Mouse (Mus musculus) lung, embryonic 15.5 days (tissue): ENCODE measurements around the gene Hamp. TPM values are rescaled to one million over a fixed set of nuclear protein-coding genes. Genes with fewer than 3 reads are reported as not detected.
"Not testable (repeated sequence)": the region's sequence is repeated elsewhere in the genome, so short reads cannot be mapped to it uniquely, and the experiment has no call there.

Experiments used
- ATAC-seq: fragments of 200-750 bp; cut with Nextera tagmentation; 2 replicates; pipeline ENCODE4 v1.8.0; 2017; ENCODE audit warnings: moderate number of reproducible peaks, borderline replicate concordance; ENCODE audit not compliant: low FRiP score, low TSS enrichment; ENCODE audit errors: extremely low read depth
- H3K27ac ChIP-seq: fragments of 300-500 bp; sonication (generic); 2 replicates; pipeline ENCODE4 v1.5.1; 2015; ENCODE audit warnings: moderate library complexity, mild to moderate bottlenecking, inconsistent platforms
- H3K27me3 ChIP-seq: fragments of 300-500 bp; sonication (generic); 2 replicates; pipeline ENCODE4 v1.6.1; 2015; ENCODE audit warnings: inconsistent platforms
- H3K36me3 ChIP-seq: fragments of 300-500 bp; sonication (generic); 2 replicates; pipeline ENCODE4 v1.6.1; 2015; ENCODE audit warnings: inconsistent platforms
- H3K4me1 ChIP-seq: fragments of 300-500 bp; sonication (generic); 2 replicates; pipeline ENCODE4 v1.6.1; 2015; ENCODE audit warnings: inconsistent platforms
- H3K4me2 ChIP-seq: fragments of 300-500 bp; sonication (generic); 2 replicates; pipeline ENCODE4 v1.6.1; 2015; ENCODE audit warnings: inconsistent platforms, mild to moderate bottlenecking, moderate library complexity
- H3K4me3 ChIP-seq: fragments of 300-500 bp; sonication (generic); 2 replicates; pipeline ENCODE4 v1.5.1; 2015; ENCODE audit warnings: mild to moderate bottlenecking, inconsistent platforms
- H3K9ac ChIP-seq: fragments of 300-500 bp; sonication (generic); 2 replicates; pipeline ENCODE4 v1.6.1; 2015; ENCODE audit warnings: inconsistent platforms
- H3K9me3 ChIP-seq: fragments of 300-500 bp; sonication (generic); 2 replicates; pipeline ENCODE4 v1.6.1; 2016; ENCODE audit warnings: inconsistent platforms
- WGBS: fragments of 180-500 bp; shearing (Covaris S2); methylation state at CpG from one replicate; pipeline ENCODE4 v1.1.7; 2015; 5-methylcytosine and 5-hydroxymethylcytosine counted together
- polyA plus RNA-seq: library from polyadenylated mRNA; unstranded; fragments of >200 nt; fragmentation: Nextera tagmentation; extraction: Ambion mirVana; gene quantifications from 2 replicates; pipeline ENCODE4 v1.2.1, GENCODE M21; 2015

Hamp gene
- polyA plus RNA-seq, 1 experiment from 2014 or later = not detected

DNA sequence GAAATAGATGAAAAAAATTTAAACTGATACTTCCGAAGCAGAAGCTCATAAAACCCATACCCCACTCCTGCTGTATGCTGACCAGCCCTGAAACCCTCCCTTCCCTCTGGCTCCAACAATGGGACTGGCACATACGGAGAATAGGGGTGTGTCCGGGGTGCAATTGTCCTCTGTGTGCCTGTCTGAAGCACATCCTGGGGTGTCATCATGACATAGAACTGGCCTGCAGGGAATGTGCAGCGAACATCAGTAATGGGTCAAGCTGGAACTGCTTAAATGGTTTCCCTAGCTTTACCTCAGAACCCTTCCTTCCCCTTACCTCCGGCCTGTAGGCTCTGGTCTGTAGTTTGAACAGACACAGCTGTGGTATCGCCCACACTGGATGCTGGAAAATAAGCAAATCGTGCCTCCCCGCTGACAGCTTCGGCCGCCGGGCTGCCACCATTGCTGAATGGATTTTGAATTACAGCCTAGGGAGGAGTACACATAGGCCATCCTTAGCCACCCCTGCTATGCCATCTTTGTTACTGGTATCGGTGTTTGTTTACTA, 11.2 kb upstream of the Hamp start:
- 79% methylated on average over 12 of the region's 12 CpGs for WGBS
- peak overlapping the region; percentile 71 for H3K4me2 ChIP-seq
- peaks cover 57% of the 10 kb centered on the region for H3K36me3 ChIP-seq
- no peaks in the 10 kb centered on the region for H3K9me3 ChIP-seq
- peak overlapping the region; percentile 97 for H3K4me3 ChIP-seq
- ATAC-seq = no peak
- no peak overlapping the region for H3K9ac ChIP-seq
- H3K4me1 ChIP-seq = peaks cover 16% of the 10 kb centered on the region
- no peaks in the 10 kb centered on the region for H3K27me3 ChIP-seq
- no peak overlapping the region for H3K27ac ChIP-seq

DNA sequence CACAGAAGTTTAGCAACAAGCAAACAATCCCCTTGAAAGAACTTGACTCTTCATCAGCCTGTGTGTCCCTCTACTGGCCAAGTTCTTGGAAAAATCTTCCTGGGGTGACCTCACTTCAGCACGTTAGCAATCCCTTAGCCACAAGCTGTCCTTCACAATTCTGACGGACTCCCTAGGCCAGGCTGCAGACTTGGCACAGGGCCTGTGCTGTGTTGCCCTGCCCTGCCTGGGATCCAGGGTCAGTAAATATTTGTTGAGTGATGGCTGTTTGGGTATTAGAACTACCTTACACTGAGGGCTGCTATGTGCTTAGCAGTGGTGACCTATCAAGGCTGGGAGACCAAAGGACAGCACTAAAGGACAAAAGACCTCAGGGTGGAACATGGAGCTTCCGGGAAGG, 10.2 kb upstream of the Hamp start:
- H3K4me3 ChIP-seq = no peak overlapping the region
- WGBS = 73% methylated on average over 3 of the region's 3 CpGs
- no peaks in the 10 kb centered on the region for H3K9me3 ChIP-seq
- ATAC-seq = no peak
- H3K4me1 ChIP-seq = peaks cover 16% of the 10 kb centered on the region
- H3K36me3 ChIP-seq = peaks cover 59% of the 10 kb centered on the region
- no peak overlapping the region for H3K27ac ChIP-seq
- no peaks in the 10 kb centered on the region for H3K27me3 ChIP-seq
- H3K4me2 ChIP-seq = no peak overlapping the region
- H3K9ac ChIP-seq = no peak overlapping the region

GRCm38 (mm10) chr7:30953459-30953858, 9.6 kb upstream of the Hamp start:
- no peaks in the 10 kb centered on the region for H3K27me3 ChIP-seq
- no peak overlapping the region for H3K27ac ChIP-seq
- WGBS = 81% methylated on average over 6 of the region's 6 CpGs
- peaks cover 56% of the 10 kb centered on the region for H3K36me3 ChIP-seq
- H3K4me2 ChIP-seq = no peak overlapping the region
- ATAC-seq = no peak
- H3K4me3 ChIP-seq = no peak overlapping the region
- H3K4me1 ChIP-seq = peaks cover 15% of the 10 kb centered on the region
- H3K9ac ChIP-seq = no peak overlapping the region
- H3K9me3 ChIP-seq = no peaks in the 10 kb centered on the region

DNA sequence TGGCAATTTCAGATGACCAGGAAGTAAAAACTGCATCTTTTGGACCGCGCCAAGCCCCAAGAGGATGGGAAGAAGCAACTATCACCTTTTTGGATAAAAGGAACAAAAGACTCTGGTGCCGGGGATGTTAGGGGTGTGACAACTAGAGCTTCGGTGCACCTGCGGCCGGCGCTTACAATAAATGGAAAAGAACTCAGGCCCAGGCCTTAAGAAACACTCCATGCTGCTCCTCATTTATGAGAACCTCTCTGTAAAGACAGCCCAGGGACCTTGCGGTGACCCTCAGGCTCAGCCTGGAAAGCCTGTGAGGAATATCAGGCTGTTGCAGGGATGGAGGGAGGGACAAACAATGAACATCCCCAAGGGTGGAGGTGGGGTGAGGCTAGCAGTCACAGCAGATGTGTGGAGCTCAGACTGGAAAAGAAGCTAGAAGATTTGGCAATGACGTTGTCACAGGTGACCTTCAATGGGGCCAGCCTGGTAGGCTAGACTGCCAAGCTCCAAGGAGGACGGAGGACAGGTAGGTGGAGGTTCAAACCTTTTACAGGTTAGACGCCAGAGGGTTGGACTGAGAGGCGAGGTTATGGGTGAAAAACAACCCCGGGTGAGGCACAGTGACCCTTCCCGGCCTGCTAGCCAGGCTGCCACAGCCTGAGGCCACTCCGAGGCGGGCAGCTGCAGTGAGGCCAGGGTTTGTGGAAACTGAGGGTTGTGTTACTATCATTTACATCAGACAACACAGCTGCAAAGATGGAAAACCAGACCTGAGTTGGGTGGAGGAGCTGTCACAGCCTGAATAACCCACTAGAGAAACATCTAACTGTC, 8.8 kb upstream of the Hamp start:
- H3K27me3 ChIP-seq = no peaks in the 10 kb centered on the region
- no peak overlapping the region for H3K4me3 ChIP-seq
- no peak overlapping the region for H3K4me2 ChIP-seq
- WGBS = 90% methylated on average over 16 of the region's 16 CpGs
- H3K9ac ChIP-seq = no peak overlapping the region
- no peak for ATAC-seq
- H3K36me3 ChIP-seq = peaks cover 55% of the 10 kb centered on the region
- peaks cover 9% of the 10 kb centered on the region for H3K4me1 ChIP-seq
- H3K27ac ChIP-seq = no peak overlapping the region
- H3K9me3 ChIP-seq = no peaks in the 10 kb centered on the region

DNA sequence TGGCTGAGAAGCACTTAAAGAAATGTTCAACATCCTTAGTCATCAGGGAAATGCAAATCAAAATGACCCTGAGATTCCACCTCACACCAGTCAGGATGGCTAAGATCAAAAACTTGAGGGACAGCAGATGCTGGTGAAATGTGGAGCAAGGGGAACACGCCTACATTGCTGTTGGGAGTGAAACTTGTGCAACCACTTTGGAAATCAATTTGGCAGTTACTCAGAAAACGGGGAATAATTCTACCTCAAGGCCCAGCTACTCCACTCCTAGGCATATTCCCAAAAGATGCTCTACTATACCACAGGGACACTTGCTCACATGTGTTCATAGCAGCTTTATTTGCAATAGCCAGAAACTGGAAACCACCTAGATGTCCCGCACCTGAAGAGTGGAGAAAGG, 6.1 kb upstream of the Hamp start:
- 78% methylated on average over 3 of the region's 3 CpGs for WGBS
- not testable (repeated sequence) for H3K4me3 ChIP-seq, H3K9ac ChIP-seq, H3K9me3 ChIP-seq, H3K4me2 ChIP-seq, H3K27ac ChIP-seq, H3K4me1 ChIP-seq, H3K27me3 ChIP-seq, ATAC-seq
- H3K36me3 ChIP-seq = peaks cover 56% of the 10 kb centered on the region

DNA sequence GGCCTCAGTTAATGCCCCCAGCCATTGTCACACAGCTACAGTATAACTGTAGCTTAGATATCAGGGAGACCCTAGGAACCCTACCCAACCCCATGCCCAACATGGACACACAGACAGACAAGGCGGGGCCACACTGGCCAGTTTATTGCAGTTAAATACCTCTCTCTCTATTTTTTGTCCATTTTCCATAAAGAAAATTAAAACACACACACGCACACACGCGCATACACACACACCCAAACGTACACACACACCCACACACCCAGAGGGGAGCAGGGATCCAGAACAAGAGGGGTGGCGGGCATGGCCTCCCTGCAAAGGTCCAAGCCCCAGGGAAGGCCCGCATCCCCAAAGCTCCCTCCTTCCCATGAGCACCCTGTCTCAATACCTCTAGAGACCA, 2.0 kb upstream of the Hamp start:
- 0 out of 2 replicates have a peak, but pooled peaks have one; percentile 16 for ATAC-seq
- no peaks in the 10 kb centered on the region for H3K9me3 ChIP-seq
- no peaks in the 10 kb centered on the region for H3K27me3 ChIP-seq
- H3K27ac ChIP-seq = no peak overlapping the region
- H3K36me3 ChIP-seq = peaks cover 21% of the 10 kb centered on the region
- 93% methylated on average over 7 of the region's 7 CpGs for WGBS
- H3K9ac ChIP-seq = no peak overlapping the region
- no peak overlapping the region for H3K4me3 ChIP-seq
- H3K4me1 ChIP-seq = no peaks in the 10 kb centered on the region
- no peak overlapping the region for H3K4me2 ChIP-seq

DNA sequence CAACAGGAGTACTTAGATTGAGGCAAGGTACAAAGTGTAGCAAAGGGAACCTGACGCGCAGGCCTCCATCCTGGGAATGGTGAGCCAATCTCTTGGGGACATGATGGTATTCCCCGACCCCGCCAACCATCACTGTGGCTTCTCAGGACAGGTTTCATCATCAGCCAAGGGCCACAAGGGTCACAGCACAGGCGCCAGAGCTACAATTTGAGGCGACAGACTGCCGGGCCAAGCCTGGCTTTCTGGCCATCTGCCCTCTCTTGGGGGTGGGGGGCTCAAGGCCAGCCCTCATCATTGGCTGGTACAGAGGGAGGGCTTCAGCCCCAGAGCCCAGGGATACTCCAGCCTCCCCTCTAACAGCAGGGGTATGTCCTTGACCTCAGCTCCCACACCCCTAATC, 1.6 kb upstream of the Hamp start:
- H3K27ac ChIP-seq, H3K4me1 ChIP-seq, H3K4me3 ChIP-seq, H3K27me3 ChIP-seq, H3K9me3 ChIP-seq, H3K9ac ChIP-seq, H3K4me2 ChIP-seq: not testable (repeated sequence)
- 79% methylated on average over 7 of the region's 7 CpGs for WGBS
- ATAC-seq = 0 out of 2 replicates have a peak, but pooled peaks have one; percentile 36
- peaks cover 18% of the 10 kb centered on the region for H3K36me3 ChIP-seq

GRCm38 (mm10) chr7:30944706-30945105, 874 bp upstream of the Hamp start:
- H3K9me3 ChIP-seq, H3K9ac ChIP-seq, H3K4me1 ChIP-seq, H3K27ac ChIP-seq, H3K4me3 ChIP-seq, ATAC-seq, H3K27me3 ChIP-seq, H3K4me2 ChIP-seq: not testable (repeated sequence)
- peaks cover 12% of the 10 kb centered on the region for H3K36me3 ChIP-seq
- 58% methylated on average over 2 of the region's 2 CpGs for WGBS

DNA sequence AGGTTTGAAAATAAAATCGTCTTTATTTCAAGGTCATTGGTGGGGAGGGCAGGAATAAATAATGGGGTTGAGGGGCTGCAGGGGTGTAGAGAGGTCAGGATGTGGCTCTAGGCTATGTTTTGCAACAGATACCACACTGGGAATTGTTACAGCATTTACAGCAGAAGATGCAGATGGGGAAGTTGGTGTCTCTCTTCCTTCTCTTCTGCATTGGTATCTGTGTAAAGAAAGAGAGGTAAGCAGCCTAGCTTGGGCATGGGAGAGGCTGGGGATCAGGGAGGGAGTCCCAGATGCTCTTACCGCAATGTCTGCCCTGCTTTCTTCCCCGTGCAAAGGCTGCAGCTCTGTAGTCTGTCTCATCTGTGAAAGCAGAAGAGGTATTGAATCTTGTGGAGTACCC, 1.5 kb downstream of the Hamp start:
- H3K36me3 ChIP-seq = not testable (repeated sequence)

GRCm38 (mm10) chr7:30940070-30940469, 3.8 kb downstream of the Hamp start:
- H3K27me3 ChIP-seq, H3K27ac ChIP-seq, H3K4me1 ChIP-seq, ATAC-seq, H3K9me3 ChIP-seq, H3K4me2 ChIP-seq, H3K36me3 ChIP-seq, H3K4me3 ChIP-seq, H3K9ac ChIP-seq: not testable (repeated sequence)
- 85% methylated on average over 1 of the region's 1 CpGs for WGBS

More for the DNA sequence above, 1.5 kb downstream of the Hamp start:
- not testable (repeated sequence) for H3K9ac ChIP-seq, H3K4me3 ChIP-seq, H3K4me2 ChIP-seq, ATAC-seq, H3K4me1 ChIP-seq, H3K9me3 ChIP-seq, H3K27ac ChIP-seq, H3K27me3 ChIP-seq
- 40% methylated on average over 3 of the region's 3 CpGs for WGBS

DNA sequence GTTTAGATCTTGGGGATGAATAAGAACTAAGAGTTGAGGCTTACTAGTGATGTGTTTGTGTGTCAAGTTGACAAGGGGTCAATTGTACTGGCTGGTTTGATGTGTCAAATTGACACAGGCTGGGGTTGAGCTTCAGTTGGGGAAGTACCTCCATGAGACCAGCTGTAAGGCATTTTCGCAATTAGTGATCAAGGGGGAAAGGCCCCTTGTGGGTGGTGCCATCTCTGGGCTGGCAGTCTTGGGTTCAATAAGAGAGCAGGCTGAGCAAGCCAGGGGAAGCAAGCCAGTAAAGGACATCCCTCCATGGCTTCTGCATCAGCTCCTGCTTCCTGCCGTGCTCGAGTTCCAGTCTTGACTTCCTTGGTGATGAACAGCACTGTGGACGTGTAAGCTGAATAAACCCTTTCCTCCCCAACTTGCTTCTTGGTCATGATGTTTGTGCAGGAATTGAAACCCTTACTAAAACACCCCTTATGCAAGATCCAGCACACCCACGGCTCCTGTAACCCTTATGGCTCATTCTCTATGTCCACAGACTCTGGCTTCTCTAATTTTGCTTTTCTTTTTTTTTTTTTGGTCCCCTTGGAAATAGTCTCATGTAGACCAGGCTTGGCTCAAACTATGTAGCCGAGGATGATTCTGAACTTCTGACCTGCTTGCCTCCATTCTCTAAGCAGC, 8.3 kb downstream of the Hamp start:
- not testable (repeated sequence) for H3K4me1 ChIP-seq, H3K9ac ChIP-seq, H3K9me3 ChIP-seq, H3K36me3 ChIP-seq, H3K27ac ChIP-seq, H3K4me3 ChIP-seq, ATAC-seq, H3K27me3 ChIP-seq, H3K4me2 ChIP-seq
- WGBS = 65% methylated on average over 6 of the region's 6 CpGs

GRCm38 (mm10) chr7:30924581-30924980, 19.3 kb downstream of the Hamp start, which contains the start of gene Hamp2:
TSS of gene Hamp2 (minus strand) at chr7:30924681.
- not testable (repeated sequence) for H3K4me2 ChIP-seq, H3K4me1 ChIP-seq, ATAC-seq, H3K36me3 ChIP-seq, H3K9ac ChIP-seq, H3K9me3 ChIP-seq, H3K27ac ChIP-seq, H3K4me3 ChIP-seq, H3K27me3 ChIP-seq
- WGBS = 73% methylated on average over 2 of the region's 2 CpGs
